Mouse (Mus musculus) lung, adult 2 months (tissue): ENCODE results near the gene Gm21977. TPM values are rescaled to one million over a fixed set of nuclear protein-coding genes. Genes with fewer than 3 reads are reported as not detected.
"Not testable (repeated sequence)": the region's sequence is repeated elsewhere in the genome, so short reads cannot be mapped to it uniquely, and the experiment has no call there.

ENCODE experiments used
- DNase-seq: peaks from one replicate; pipeline ENCODE4 v3.0.0; 2022
- H3K4me1 ChIP-seq: fragments of 200-500 bp; 2 replicates; pipeline ENCODE4 v1.6.1; 2011; ENCODE audit warnings: low read length; ENCODE audit not compliant: control insufficient read depth, insufficient read depth
- H3K4me3 ChIP-seq: fragments of 200-500 bp; replicated peaks from 2 replicates; pipeline ENCODE3; 2011; ENCODE audit warnings: low read depth, mild to moderate bottlenecking, control low read depth, low read length; ENCODE audit errors: extremely low read depth
- WGBS: fragments of 180-500 bp; shearing (Covaris S2); methylation state at CpG from one replicate; pipeline ENCODE4 v1.1.7; 2018; 5-methylcytosine and 5-hydroxymethylcytosine counted together
- polyA plus RNA-seq: library from polyadenylated mRNA; depleted of rRNA; stranded (reverse); fragments of >200 nt; gene quantifications from 2 replicates; pipeline ENCODE4 v1.2.3, GENCODE M21; 2012; rRNA removed

Gm21977 gene
- polyA plus RNA-seq, result not detected in 2 replicates

DNA sequence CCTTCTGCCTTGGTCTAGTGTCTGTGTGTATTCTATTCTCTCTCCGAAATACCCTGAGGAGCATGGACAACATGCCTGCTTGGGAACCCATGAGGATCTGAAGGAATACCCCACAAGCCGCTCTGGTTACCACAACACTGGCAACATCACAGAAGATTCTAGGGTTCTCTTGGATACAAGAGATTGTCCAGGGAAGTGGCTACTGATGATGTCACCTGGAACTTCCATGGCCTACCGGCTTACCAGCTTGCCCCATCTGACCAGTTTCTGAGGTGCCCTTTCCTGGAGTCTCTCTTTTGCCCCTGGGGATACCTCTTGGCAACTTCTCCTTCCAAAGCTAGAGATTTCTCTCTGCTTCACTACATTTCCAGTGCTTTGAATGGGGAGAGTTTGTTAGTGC, at the start of gene Gm21977:
Gene Gm21977 (minus strand): TSS at position 101 of the 400 bp plus-strand sequence.
- DNase-seq, H3K4me3 ChIP-seq, H3K4me1 ChIP-seq: not testable (repeated sequence)
- WGBS, result no CpG with 5 or more reads among the region's 3 CpGs

Other genes with a start within 250 kb of the Gm21977 start
- gene Gm3633, start 211.6 kb downstream of the Gm21977 start, polyA plus RNA-seq, result not detected in 2 replicates
- gene Gm10378, start 197.5 kb downstream of the Gm21977 start, polyA plus RNA-seq, result not detected in 2 replicates
- gene Gm3015, start 84.7 kb downstream of the Gm21977 start, polyA plus RNA-seq, result not detected in 2 replicates
- gene Gm10377, start 55.5 kb downstream of the Gm21977 start, polyA plus RNA-seq, result not detected in 2 replicates
- not detected in 2 replicates for gene Gm8082, start 140.1 kb upstream of the Gm21977 start, polyA plus RNA-seq
- gene Gm10376, start 162.2 kb upstream of the Gm21977 start, polyA plus RNA-seq, result not detected in 2 replicates
- gene Gm8094, start 223.2 kb upstream of the Gm21977 start, polyA plus RNA-seq, result not detected in 2 replicates
- gene Gm8104, start 247.1 kb upstream of the Gm21977 start, polyA plus RNA-seq, result not detected in 2 replicates